Mouse (Mus musculus): ENCODE results near the gene Farp2. TPM values are rescaled to one million over a fixed set of nuclear protein-coding genes. Genes with fewer than 3 reads are reported as not detected.

Gene Farp2
- polyA plus RNA-seq (2014; fragmentation: Illumina TruSeq; extraction: RNeasy Lipid Tissue Mini Kit (QIAGEN cat#74804)): 8.1 TPM

GRCm38 (mm10) chr1:93511585-93512350 lies at the start of gene Farp2:
Farp2 (plus strand) TSS chr1:93512079.

GRCm38 (mm10) chr1:93478586-93479475 lies 33.0 kb upstream of the Farp2 start, which contains the start of gene Hdlbp:
Hdlbp (minus strand) TSS chr1:93478815.

GRCm38 (mm10) chr1:93658559-93658958 lies 146.7 kb downstream of the Farp2 start, which contains the start of gene Stk25:
Stk25 (minus strand) TSS chr1:93658659.

Other genes with a start within 250 kb of the Farp2 start
- 16.5 TPM for gene Mterf4, start 206.2 kb upstream of the Farp2 start, polyA plus RNA-seq (2014; fragmentation: Illumina TruSeq; extraction: RNeasy Lipid Tissue Mini Kit (QIAGEN cat#74804))
- gene Ppp1r7, start 169.2 kb upstream of the Farp2 start, polyA plus RNA-seq (2014; fragmentation: Illumina TruSeq; extraction: RNeasy Lipid Tissue Mini Kit (QIAGEN cat#74804)): 134 TPM
- 4.4 TPM for gene Pask, start 168.6 kb upstream of the Farp2 start, polyA plus RNA-seq (2014; fragmentation: Illumina TruSeq; extraction: RNeasy Lipid Tissue Mini Kit (QIAGEN cat#74804))
- gene Ano7, start 138.1 kb upstream of the Farp2 start, polyA plus RNA-seq (2014; fragmentation: Illumina TruSeq; extraction: RNeasy Lipid Tissue Mini Kit (QIAGEN cat#74804)): not detected
- 236 TPM for gene Hdlbp, start 33.3 kb upstream of the Farp2 start, polyA plus RNA-seq (2014; fragmentation: Illumina TruSeq; extraction: RNeasy Lipid Tissue Mini Kit (QIAGEN cat#74804))
- gene Stk25, start 146.6 kb downstream of the Farp2 start, polyA plus RNA-seq (2014; fragmentation: Illumina TruSeq; extraction: RNeasy Lipid Tissue Mini Kit (QIAGEN cat#74804)): 9.4 TPM
- 2.2 TPM for gene Bok, start 173.6 kb downstream of the Farp2 start, polyA plus RNA-seq (2014; fragmentation: Illumina TruSeq; extraction: RNeasy Lipid Tissue Mini Kit (QIAGEN cat#74804))
- gene Atg4b, start 239.4 kb downstream of the Farp2 start, polyA plus RNA-seq (2014; fragmentation: Illumina TruSeq; extraction: RNeasy Lipid Tissue Mini Kit (QIAGEN cat#74804)): 68.9 TPM
- 8.8 TPM for gene Thap4, start 242.8 kb downstream of the Farp2 start, polyA plus RNA-seq (2014; fragmentation: Illumina TruSeq; extraction: RNeasy Lipid Tissue Mini Kit (QIAGEN cat#74804))